Mouse (Mus musculus) kidney, embryonic 15.5 days (tissue): ENCODE measurements around the gene S100z. TPM values are rescaled to one million over a fixed set of nuclear protein-coding genes. Genes with fewer than 3 reads are reported as not detected.

Experiments
- ATAC-seq: fragments of 200-750 bp; cut with Nextera tagmentation; replicated peaks from 2 replicates; pipeline ENCODE4 v1.8.0; 2017; ENCODE audit warnings: moderate TSS enrichment; ENCODE audit not compliant: low FRiP score
- H3K27ac ChIP-seq: fragments of 300-500 bp; sonication (generic); 2 replicates; pipeline ENCODE4 v1.5.1; 2015; ENCODE audit warnings: mild to moderate bottlenecking, inconsistent platforms
- H3K27me3 ChIP-seq: fragments of 300-500 bp; sonication (generic); 2 replicates; pipeline ENCODE4 v1.6.1; 2015; ENCODE audit warnings: inconsistent platforms
- H3K36me3 ChIP-seq: fragments of 300-500 bp; sonication (generic); 2 replicates; pipeline ENCODE4 v1.6.1; 2015; ENCODE audit warnings: inconsistent platforms
- H3K4me1 ChIP-seq: fragments of 300-500 bp; sonication (generic); 2 replicates; pipeline ENCODE4 v1.6.1; 2015; ENCODE audit warnings: inconsistent platforms
- H3K4me2 ChIP-seq: fragments of 300-500 bp; sonication (generic); 2 replicates; pipeline ENCODE4 v1.6.1; 2015; ENCODE audit warnings: moderate library complexity, mild to moderate bottlenecking, inconsistent platforms
- H3K4me3 ChIP-seq: fragments of 300-500 bp; sonication (generic); replicated peaks from 2 replicates; pipeline ENCODE4 v1.5.1; 2015; ENCODE audit warnings: mild to moderate bottlenecking, inconsistent platforms
- H3K9ac ChIP-seq: fragments of 300-500 bp; sonication (generic); 2 replicates; pipeline ENCODE4 v1.6.1; 2015; ENCODE audit warnings: mild to moderate bottlenecking, inconsistent platforms
- H3K9me3 ChIP-seq: fragments of 300-500 bp; sonication (generic); replicated peaks from 2 replicates; pipeline ENCODE4 v1.6.1; 2016; ENCODE audit warnings: inconsistent platforms
- WGBS: fragments of 180-500 bp; shearing (Covaris S2); methylation state at CpG from one replicate; pipeline ENCODE4 v1.1.7; 2015; ENCODE audit warnings: mixed read lengths; 5-methylcytosine and 5-hydroxymethylcytosine counted together
- polyA plus RNA-seq: library from polyadenylated mRNA; unstranded; fragments of >200 nt; fragmentation: Nextera tagmentation; extraction: Ambion mirVana; gene quantifications from 2 replicates; pipeline ENCODE4 v1.2.1, GENCODE M21; 2015

Gene S100z
- polyA plus RNA-seq, result not detected in 2 replicates

DNA sequence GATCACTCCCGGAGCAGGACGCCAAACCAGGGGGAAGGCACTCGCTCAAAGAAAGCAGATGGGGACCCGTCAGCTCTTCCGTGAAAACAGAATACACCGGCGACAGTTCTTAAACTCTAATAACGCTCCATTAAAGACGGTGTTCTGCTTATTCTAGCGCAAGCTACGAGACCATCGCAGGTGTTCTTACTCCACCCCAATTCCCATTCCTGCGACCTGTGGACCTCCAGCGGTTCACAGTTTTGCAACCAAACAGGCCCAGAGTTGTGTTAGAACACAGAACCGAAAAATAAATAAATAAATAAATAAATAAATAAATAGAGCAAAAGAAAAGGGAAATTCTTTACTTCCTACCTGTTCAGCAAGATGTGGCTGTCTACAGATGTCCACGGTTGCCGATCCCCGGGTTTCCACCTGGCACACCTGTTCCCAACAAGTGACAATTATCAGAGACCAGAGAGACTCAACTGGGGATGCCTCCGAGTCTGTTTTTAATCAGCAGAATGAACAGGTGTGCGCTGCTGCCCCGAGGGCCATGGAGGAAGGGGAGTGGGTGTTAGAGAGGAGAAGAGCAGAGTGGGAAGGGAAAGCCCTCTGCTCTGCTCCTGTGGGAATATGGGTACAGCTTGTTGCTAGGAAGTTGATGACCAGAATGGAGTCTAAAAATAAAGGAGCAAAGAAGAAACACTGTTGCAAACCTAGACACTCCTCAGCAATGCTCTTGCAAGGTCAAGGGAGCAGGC, at the start of gene S100z:
Gene S100z, minus strand, starts transcription at position 51 of the 743 bp plus-strand sequence.
- no peaks in the 10 kb centered on the region for H3K4me1 ChIP-seq
- ATAC-seq, result no peak
- H3K4me3 ChIP-seq, result no peak within 1 kb of the TSS
- WGBS, result 88% methylated on average over 21 of the region's 21 CpGs
- no peak within 1 kb of the TSS for H3K9ac ChIP-seq
- no peaks in the 10 kb centered on the region for H3K9me3 ChIP-seq
- H3K27me3 ChIP-seq, result 0 out of 2 replicates have a peak, but pooled peaks cover 4% of the 10 kb centered on the region
- H3K36me3 ChIP-seq, result no peaks in the 10 kb centered on the region
- no peak within 1 kb of the TSS for H3K27ac ChIP-seq
- H3K4me2 ChIP-seq, result no peak within 1 kb of the TSS

DNA sequence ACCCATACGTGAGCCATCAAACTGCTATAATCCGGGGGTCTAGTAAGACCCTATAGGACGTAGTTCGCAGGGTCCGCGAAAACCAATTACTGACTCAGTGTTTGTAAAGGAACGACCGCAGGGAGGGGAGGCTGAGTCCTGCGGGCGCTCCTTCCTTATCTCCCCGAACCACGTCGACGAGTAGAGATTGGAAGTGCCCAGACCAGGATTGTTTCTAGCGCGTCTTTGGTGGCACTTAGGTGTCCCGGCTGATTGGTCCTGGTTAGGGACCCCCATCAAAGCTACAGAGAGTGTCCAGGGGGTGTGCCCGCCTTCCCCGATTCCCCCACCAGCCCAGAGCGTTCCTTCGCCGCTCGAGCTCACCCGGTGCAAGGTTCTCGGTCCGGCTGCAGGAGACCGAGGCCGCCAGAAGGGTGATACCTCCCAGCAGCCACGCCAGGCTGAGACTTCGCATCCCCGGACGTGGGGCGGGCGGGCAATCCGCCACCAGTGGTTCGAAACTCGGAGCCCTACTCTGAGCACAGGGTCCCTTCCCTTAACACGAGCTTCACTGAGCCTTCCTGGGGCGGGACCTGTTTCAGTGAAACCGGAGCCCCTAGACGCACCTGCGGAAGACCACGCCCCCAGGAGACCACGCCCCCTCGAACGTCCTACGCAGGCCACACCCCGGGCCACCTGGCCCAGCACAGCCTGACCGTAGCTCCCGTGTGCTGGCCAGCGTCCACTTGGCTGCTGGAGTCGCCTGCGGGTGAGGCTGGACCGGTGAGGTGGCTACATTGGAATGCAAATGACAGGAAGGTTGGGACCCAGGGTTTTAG, 46.4 kb upstream of the S100z start, which contains the start of gene F2rl1:
Gene F2rl1, minus strand, starts transcription at position 554 of the 818 bp plus-strand sequence.
- Histone ChIP-seq H3K27me3 (peaks cover 45% of the 10 kb centered on the region), H3K4me2 (peak within 1 kb of the TSS; percentile 94), H3K9me3 (no peaks in the 10 kb centered on the region), H3K4me3 (peak within 1 kb of the TSS; percentile 47), H3K9ac (peak within 1 kb of the TSS; percentile 33), H3K4me1 (peaks cover 22% of the 10 kb centered on the region), H3K27ac (peak within 1 kb of the TSS; percentile 25), H3K36me3 (no peaks in the 10 kb centered on the region)
- WGBS, result under 1% methylated on average over 54 of the region's 54 CpGs
- peak; percentile 94 for ATAC-seq

DNA sequence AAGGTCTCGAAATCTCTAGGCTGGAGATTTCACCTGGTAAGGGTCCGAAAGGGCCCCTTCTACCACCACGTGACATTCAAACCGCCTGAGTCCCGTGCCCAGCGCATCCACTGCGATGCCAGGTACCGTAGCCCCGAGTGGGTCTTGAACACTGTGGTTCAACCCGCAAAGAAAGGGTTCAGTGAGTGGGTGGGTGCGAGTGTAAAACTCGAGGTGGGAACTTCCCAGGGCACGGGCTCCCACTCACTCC, 45.8 kb upstream of the S100z start:
- peak overlapping the region; percentile 94 for H3K4me2 ChIP-seq
- no peaks in the 10 kb centered on the region for H3K9me3 ChIP-seq
- peak overlapping the region; percentile 33 for H3K9ac ChIP-seq
- H3K27ac ChIP-seq, result peak overlapping the region; percentile 14
- H3K27me3 ChIP-seq, result peaks cover 45% of the 10 kb centered on the region
- peak; percentile 15; the same call in 1 of the 2 replicates for ATAC-seq
- H3K4me1 ChIP-seq, result peaks cover 22% of the 10 kb centered on the region
- WGBS, result 1% methylated on average over 13 of the region's 13 CpGs
- H3K36me3 ChIP-seq, result no peaks in the 10 kb centered on the region
- peak overlapping the region; percentile 47 for H3K4me3 ChIP-seq

DNA sequence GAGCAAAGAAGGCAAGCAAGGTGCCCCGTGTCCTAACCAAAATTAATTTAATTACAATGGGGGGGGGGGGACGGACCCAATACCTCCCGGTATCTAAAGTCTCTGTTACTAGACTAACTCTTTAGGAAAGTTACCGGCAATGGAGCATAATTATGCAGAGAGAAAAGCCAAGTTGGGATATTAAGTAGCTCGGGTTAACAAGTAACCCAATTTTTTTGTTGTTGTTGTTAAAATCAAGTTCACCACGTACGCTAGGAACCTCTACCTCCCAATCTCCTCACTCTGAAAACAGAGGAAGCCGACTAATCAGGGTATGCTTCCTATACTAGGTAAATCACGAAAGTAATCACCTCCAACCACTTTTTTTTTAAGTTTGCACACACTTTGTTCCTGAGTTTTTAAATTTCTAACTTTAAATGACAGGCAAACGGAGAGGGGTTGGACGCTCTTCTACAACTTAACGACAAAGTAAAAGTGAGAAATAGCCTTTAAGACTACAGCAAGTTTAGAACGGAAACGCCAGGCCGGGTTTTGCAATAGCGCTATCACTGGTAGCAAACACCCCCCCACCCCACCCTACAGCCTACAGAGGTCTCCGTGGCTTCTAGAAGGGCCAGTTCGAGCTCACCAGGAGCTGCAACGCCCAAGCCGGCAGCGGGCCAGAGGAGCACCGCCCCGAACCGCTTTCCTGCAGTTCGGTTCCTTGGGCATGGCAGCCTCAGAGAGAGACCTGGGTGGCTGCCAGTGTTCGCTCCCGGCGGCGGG, 45.3 kb upstream of the S100z start:
- Histone ChIP-seq H3K4me3 (peak overlapping the region; percentile 47), H3K9me3 (no peaks in the 10 kb centered on the region), H3K9ac (peak overlapping the region; percentile 33), H3K4me1 (peaks cover 22% of the 10 kb centered on the region), H3K27ac (peak overlapping the region; percentile 14), H3K36me3 (no peaks in the 10 kb centered on the region), H3K4me2 (peak overlapping the region; percentile 94), H3K27me3 (peaks cover 45% of the 10 kb centered on the region)
- peak; percentile 23; the same call in 1 of the 2 replicates for ATAC-seq
- 3% methylated on average over 29 of the region's 29 CpGs for WGBS

DNA sequence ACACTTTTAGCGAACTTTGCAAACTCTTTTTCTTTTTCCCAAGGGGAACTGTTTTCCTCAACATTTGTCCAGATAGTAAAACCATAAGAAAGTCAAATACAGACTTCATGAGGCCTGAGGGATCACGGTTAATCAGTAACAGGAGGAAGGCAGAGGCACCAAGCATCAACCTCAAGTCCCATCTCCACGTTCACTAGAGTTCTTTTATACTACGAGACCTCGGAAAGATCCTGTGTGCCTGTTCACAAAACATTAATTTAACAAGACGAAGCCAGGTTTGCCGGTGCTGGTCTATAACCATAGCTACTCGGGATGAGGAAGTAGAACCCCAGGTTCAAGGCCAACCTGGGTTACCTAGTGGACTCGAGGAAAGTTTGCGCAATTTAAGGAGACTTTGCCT, 43.7 kb upstream of the S100z start:
- WGBS, result 79% methylated on average over 10 of the region's 10 CpGs
- Histone ChIP-seq H3K4me2 (no peak overlapping the region), H3K27ac (0 out of 2 replicates have a peak overlapping the region, but pooled peaks have one; percentile 18), H3K4me3 (no peak overlapping the region), H3K9ac (no peak overlapping the region), H3K4me1 (peaks cover 22% of the 10 kb centered on the region), H3K9me3 (no peaks in the 10 kb centered on the region), H3K36me3 (no peaks in the 10 kb centered on the region), H3K27me3 (peaks cover 38% of the 10 kb centered on the region)
- ATAC-seq, result no peak

DNA sequence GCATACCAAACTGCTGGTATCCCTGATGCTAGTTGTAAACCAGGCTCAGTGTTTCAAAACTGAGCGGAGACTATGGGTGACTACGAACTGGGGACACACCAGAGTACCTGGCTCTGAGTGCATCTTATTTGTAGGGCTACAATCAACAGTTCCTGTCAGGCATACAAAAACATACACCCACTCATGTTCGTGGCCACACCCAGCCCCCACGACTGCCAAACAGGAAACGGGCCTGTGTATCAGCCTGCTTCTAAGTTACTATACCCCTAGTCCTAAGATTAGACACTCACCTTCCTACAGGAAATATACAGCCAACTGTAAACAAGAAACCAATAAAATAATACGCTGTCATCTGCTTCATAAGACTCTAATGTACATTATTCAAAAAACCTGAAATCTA, 42.5 kb upstream of the S100z start:
- Histone ChIP-seq H3K4me3 (no peak overlapping the region), H3K9ac (no peak overlapping the region), H3K4me1 (peaks cover 22% of the 10 kb centered on the region), H3K4me2 (no peak overlapping the region), H3K9me3 (no peaks in the 10 kb centered on the region), H3K36me3 (no peaks in the 10 kb centered on the region), H3K27ac (no peak overlapping the region), H3K27me3 (peaks cover 27% of the 10 kb centered on the region)
- ATAC-seq, result no peak
- WGBS, result 77% methylated on average over 6 of the region's 6 CpGs

DNA sequence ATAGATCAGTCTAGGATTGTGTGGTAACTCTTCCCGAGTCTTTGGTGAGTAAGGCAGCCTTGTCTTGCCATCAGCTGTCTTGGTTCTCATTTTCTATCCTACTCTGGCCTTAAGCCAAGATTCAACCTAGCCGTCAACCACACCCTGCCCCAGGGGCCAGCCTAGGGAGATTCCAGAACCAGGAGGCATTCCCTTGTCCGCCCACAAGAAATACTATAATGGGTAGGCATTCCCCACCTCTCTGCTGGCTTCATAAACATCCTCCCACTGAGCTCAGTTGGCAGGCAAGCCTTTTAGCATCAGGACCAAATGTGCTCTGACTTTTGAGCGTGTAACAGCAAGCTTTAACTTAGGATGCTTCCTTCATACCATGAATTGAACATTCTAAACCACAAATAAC, 36.2 kb upstream of the S100z start:
- H3K27ac ChIP-seq, result no peak overlapping the region
- no peaks in the 10 kb centered on the region for H3K9me3 ChIP-seq
- peaks cover 7% of the 10 kb centered on the region for H3K36me3 ChIP-seq
- H3K4me2 ChIP-seq, result no peak overlapping the region
- H3K4me3 ChIP-seq, result no peak overlapping the region
- 0 out of 2 replicates have a peak, but pooled peaks cover 2% of the 10 kb centered on the region for H3K4me1 ChIP-seq
- 61% methylated on average over 4 of the region's 4 CpGs for WGBS
- no peak for ATAC-seq
- H3K9ac ChIP-seq, result no peak overlapping the region
- no peaks in the 10 kb centered on the region for H3K27me3 ChIP-seq

DNA sequence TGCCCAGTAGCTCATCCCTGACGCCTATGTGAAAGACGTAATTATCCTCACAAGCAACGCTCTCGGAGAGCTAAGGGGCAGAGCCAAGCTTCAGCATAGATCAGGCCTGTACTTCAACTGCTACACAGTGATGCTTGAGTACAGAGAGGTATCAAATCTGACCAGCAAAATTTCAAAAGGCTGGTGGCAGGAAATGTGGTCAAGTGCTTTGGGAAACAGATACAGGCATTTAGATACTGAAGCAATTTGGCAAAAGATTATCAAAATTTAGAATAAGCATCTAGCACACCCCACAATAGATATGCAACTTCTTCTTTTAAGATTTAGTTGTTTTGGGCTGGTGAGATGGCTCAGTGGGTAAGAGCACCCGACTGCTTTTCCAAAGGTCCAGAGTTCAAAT, 31.5 kb upstream of the S100z start:
- ATAC-seq, result no peak
- Histone ChIP-seq H3K4me1 (0 out of 2 replicates have a peak, but pooled peaks cover 2% of the 10 kb centered on the region), H3K4me2 (no peak overlapping the region), H3K9ac (no peak overlapping the region), H3K9me3 (no peaks in the 10 kb centered on the region), H3K27me3 (no peaks in the 10 kb centered on the region), H3K4me3 (no peak overlapping the region), H3K36me3 (peaks cover 7% of the 10 kb centered on the region), H3K27ac (no peak overlapping the region)
- 92% methylated on average over 5 of the region's 5 CpGs for whole genome bisulfite sequencing

DNA sequence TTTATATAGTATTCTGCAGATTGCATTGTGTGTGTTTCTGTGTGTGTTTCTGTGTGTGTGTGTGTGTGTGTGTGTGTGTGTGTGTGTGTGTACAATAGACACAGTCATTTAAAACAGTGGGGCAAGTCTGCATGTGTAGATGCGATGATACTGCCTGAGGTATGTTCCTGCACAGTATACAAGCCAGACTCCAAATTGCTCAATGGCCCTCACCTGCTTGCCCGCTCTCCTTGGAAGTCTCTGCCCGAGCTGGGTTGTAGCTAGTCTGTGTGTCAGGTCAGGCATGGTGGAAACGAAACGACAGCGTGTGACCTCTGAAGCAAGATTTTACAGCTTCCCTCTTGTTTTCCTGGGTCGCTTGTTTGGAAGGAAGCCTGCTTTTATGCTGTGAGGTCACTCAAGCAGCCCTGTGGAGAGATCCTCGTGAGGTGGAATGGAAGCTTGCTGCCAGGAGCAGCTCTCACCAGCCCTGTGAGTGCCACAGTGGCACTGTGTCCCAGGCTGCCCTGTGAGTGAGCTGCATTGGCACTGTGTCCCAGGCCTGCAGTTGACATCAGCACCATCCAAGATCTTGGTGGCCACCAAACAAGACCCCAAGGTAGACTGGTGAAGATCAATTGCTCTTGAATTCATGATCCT, 24.9 kb upstream of the S100z start:
- no peaks in the 10 kb centered on the region for H3K27me3 ChIP-seq
- no peaks in the 10 kb centered on the region for H3K36me3 ChIP-seq
- H3K4me3 ChIP-seq, result no peak overlapping the region
- no peak overlapping the region for H3K4me2 ChIP-seq
- no peak overlapping the region for H3K27ac ChIP-seq
- H3K9ac ChIP-seq, result no peak overlapping the region
- H3K4me1 ChIP-seq, result no peaks in the 10 kb centered on the region
- WGBS, result 54% methylated on average over 8 of the region's 8 CpGs
- H3K9me3 ChIP-seq, result no peaks in the 10 kb centered on the region
- ATAC-seq, result no peak

DNA sequence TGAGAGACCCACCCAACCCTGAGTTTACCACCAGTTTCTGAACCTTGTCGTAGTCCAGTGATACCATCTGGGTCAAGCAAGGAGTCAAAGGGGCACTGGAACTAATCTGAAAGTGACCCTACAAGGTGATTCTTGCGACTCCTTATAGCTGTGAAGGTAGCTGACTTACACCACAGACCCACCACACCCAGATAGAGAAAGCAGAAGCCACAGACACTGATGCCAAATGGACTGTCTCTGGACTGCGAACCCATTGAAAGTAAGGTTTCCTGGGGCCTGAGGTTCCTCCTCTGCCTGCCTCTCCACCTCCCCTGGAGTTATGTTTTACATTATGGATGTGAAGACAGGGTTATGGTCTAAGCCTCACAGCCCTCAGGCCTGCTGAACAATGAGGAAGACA, 18.1 kb upstream of the S100z start:
- H3K4me3 ChIP-seq, result no peak overlapping the region
- WGBS, result 88% methylated on average over 3 of the region's 3 CpGs
- H3K4me1 ChIP-seq, result peaks cover 12% of the 10 kb centered on the region
- H3K27ac ChIP-seq, result no peak overlapping the region
- no peaks in the 10 kb centered on the region for H3K36me3 ChIP-seq
- ATAC-seq, result no peak
- H3K4me2 ChIP-seq, result no peak overlapping the region
- H3K27me3 ChIP-seq, result no peaks in the 10 kb centered on the region
- H3K9me3 ChIP-seq, result no peaks in the 10 kb centered on the region
- no peak overlapping the region for H3K9ac ChIP-seq

DNA sequence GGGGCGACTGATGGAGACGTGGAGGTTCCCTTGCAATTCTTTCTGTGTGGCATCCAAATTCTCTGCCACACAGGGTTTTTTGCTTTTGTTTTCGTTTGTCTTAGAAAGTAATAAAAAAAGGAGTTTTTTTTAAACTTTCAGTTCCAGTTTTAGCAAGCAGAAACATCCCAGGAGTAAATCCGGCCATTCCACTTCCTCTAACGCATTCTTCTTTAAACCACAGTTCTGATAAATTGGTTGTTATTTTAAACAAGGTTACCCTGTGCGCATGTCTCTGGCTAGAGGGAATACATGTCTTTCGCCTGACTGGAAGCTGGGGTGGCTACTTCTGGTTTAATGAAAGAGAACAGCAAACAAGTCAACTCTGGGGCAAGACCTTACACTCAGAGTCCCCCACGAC, 16.3 kb upstream of the S100z start:
- WGBS, result 52% methylated on average over 8 of the region's 8 CpGs
- Histone ChIP-seq H3K9ac (no peak overlapping the region), H3K4me1 (peaks cover 12% of the 10 kb centered on the region)

More for the DNA sequence above, 16.3 kb upstream of the S100z start:
- Histone ChIP-seq H3K36me3 (no peaks in the 10 kb centered on the region), H3K27me3 (no peaks in the 10 kb centered on the region), H3K9me3 (no peaks in the 10 kb centered on the region), H3K4me3 (no peak overlapping the region), H3K4me2 (no peak overlapping the region), H3K27ac (peak overlapping the region; percentile 47; the same call in 1 of the 2 replicates)
- ATAC-seq, result no peak
